ENCODE assay signal across 18 mouse cellular contexts in the genomic region with DNA sequence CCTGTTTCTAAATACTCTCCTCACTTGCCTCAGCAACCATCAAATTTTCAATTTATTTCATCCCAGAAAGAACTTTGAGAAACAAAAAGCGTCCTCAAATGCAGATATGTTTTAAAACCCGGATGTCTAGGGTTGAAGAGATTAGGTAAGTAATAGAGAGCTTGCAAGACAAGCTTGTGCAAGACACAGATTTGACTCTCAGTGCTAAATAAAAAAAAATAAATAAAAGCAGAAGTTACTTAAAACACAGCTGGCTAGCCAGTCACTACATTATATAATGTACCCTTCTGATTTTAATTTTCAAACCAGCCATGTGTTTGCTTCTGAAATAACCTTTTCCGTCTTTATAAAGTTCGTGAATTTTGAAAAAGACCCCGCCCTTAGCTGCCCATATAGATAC. TPM values are rescaled to one million over a fixed set of nuclear protein-coding genes. Genes with fewer than 3 reads are reported as not detected.
DNase-seq lines count a peak whose midpoint lies in the region; ATAC-seq lines count a peak whose summit lies in the region.
"Had no signal": no experiment of that assay in that cellular context is flagged by ENCODE, and none has a peak within 500 bp of the region (broad histone marks: within the 10 kb centered on the region; RNA-seq: fewer than 3 reads in every experiment).

No protein-coding gene starts in this region.

- DNase-seq in 416B (ENCODE audit: low read depth) (peak; percentile 60), A20 (ENCODE audit: low read depth, low spot score) (peak; percentile 48)
- DNase-seq in adrenal gland, postnatal 14 days: no peak
- DNase-seq in ovary, adult 18-20 months (ENCODE audit: low spot score): no peak
- DNase-seq in thymus, postnatal 10 days (ENCODE audit: low spot score in 2 of 2): no peak
- DNase-seq: adrenal gland, adult 2 months; adrenal gland, postnatal 36 days; cerebellum, adult 2 months; cerebellum, postnatal 10 days; gastrocnemius, postnatal 10 days; heart, adult 2 months; heart, postnatal 14 days had no signal

- peak; percentile 73 for ATAC-seq in granulocyte monocyte progenitor cell, adult 5-6 weeks (replicated peaks; ENCODE audit: poor library complexity, severe bottlenecking)
- peak; percentile 51 for ATAC-seq in monocyte, adult 5-6 weeks (replicated peaks; ENCODE audit: insufficient number of reproducible peaks, low FRiP score, low TSS enrichment, poor library complexity, severe bottlenecking)
- ATAC-seq: activated CD4-positive, CD25-positive, alpha-beta regulatory T cell, adult 4 months; forebrain, embryonic 16.5 days; intestine, embryonic 16.5 days; Patski had no signal

RNA-seq across cellular contexts. Expression of a gene that starts 43.2 kb away (rescaled TPM):
- 10.0 and 12.3 TPM in 2 replicates for total RNA-seq in granulocyte monocyte progenitor cell, adult 5-6 weeks (2014; fragmentation: Nextera tagmentation)
- total RNA-seq in granulocyte monocyte progenitor cell, adult 5-6 weeks (2017): 22.8 and 24.4 TPM in 2 replicates
- total RNA-seq in monocyte, adult 5-6 weeks (2017): 29.0 to 40.3 TPM (median 31.7 TPM) in 3 replicates
- total RNA-seq in adrenal gland, postnatal 14 days (2021): 28.1 and 38.0 TPM in 2 replicates

Comparison
In these comparisons a context has a peak if more than half of its experiments do, and no peak if none do; other contexts are left out.
1. DNase-seq: peak in 416B (single experiment) and A20 (single experiment); none in adrenal gland, postnatal 14 days (single experiment), ovary, adult 18-20 months (single experiment) and thymus, postnatal 10 days (0 of 2).